Mouse (Mus musculus) heart, postnatal 0 days (tissue): ENCODE measurements at regions not wholly inside any gene's neighbourhood (a gene's known extent, or its start where the extent isn't known, plus 50 kb on each side); places are given as distances from the start of the nearest gene placed in this dataset.

ENCODE experiments used
- CTCF ChIP-seq: IDR thresholded peaks from 2 replicates; pipeline ENCODE4 v1.5.1; 2016; ENCODE audit warnings: antibody characterized with exemption, control low read depth, low read depth
- EP300 ChIP-seq: IDR thresholded peaks from 2 replicates; pipeline ENCODE4 v1.6.1; 2016; ENCODE audit warnings: antibody characterized with exemption, low read depth

DNA sequence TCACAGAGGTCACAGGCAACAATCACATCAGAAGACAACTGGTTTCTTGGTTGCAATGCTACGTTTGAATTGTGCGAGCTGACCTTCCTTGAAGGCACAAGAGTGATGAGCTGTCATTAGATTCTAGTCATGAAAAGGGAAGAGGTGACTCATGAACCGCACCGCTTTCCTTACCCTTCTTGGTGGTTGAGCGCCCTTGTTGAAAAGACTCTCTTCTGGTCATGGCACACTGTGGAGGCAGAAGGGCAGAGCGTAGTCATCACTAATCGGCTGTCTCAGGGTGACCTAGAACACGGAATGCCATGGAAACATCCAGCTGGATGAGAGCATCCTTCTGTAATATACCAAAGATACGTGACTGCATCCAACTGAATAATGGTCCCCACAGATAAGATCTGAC is 121.8 kb upstream of the Klf14 start:
- TF ChIP-seq CTCF (no peak), EP300 (no peak)
